Comparison of ENCODE assay signal across 20 mouse cellular contexts in the genomic region with DNA sequence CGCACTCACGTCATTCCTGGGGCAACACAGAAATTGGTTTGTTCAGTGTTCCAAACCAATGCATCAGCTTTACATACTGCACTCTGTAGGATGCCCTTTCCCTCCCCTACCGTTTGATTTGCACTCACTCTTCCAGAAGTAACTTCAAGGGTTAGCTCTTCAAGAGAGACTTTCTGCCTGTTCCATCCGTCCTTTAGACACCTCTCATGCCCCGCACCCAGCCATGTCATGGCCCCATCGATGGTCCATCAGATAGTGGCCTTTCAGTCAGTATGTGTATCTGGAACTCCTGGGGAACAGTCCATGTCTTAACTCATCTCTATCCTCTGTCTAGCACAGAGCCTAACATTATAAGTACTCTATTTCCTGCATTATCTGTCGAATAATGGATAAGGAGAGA. TPM values are rescaled to one million over a fixed set of nuclear protein-coding genes. Genes with fewer than 3 reads are reported as not detected.
"Had no signal": no experiment of that assay in that cellular context is flagged by ENCODE, and none has a peak within 500 bp of the region (broad histone marks: within the 10 kb centered on the region; RNA-seq: fewer than 3 reads in every experiment).

No protein-coding gene starts in this region.

- H3K4me2 ChIP-seq: limb, embryonic 12.5 days; lung, embryonic 15.5 days; midbrain, embryonic 11.5 days; neural tube, embryonic 13.5 days; stomach, embryonic 15.5 days had no signal

- H3K27me3 ChIP-seq: limb, embryonic 12.5 days; lung, embryonic 15.5 days; megakaryocyte, embryonic 14.5 days; neural tube, embryonic 13.5 days; stomach, embryonic 15.5 days had no signal

- H3K4me3 ChIP-seq: layer of hippocampus, adult 2 months; limb, embryonic 12.5 days; lung, embryonic 15.5 days; megakaryocyte, embryonic 14.5 days; neural tube, embryonic 13.5 days; stomach, embryonic 15.5 days had no signal

- H3K27ac ChIP-seq: kidney, postnatal 0 days; layer of hippocampus, adult 2 months; limb, embryonic 12.5 days; lung, embryonic 15.5 days; macrophage; neural tube, embryonic 13.5 days; stomach, embryonic 15.5 days had no signal

- H3K9me3 ChIP-seq: limb, embryonic 12.5 days; lung, embryonic 15.5 days; megakaryocyte, embryonic 14.5 days; neural tube, embryonic 13.5 days; stomach, embryonic 15.5 days had no signal

- DNase-seq: kidney, adult 9 months; kidney, postnatal 36 days; lung, postnatal 14 days; retina, postnatal 1 day; right cerebral cortex, postnatal 14 days; thymus, adult 2 months; thymus, postnatal 4 days had no signal

- H3K9ac ChIP-seq: limb, embryonic 12.5 days; lung, embryonic 15.5 days; neural tube, embryonic 13.5 days; stomach, embryonic 15.5 days had no signal

- ATAC-seq: intestine, postnatal 0 days; midbrain, embryonic 16.5 days had no signal

- H3K4me1 ChIP-seq: limb, embryonic 12.5 days; lung, embryonic 15.5 days; neural tube, embryonic 13.5 days; stomach, embryonic 15.5 days had no signal

RNA-seq across cellular contexts. Expression of gene Wfdc3, which starts 16.9 kb away (rescaled TPM):
- polyA plus RNA-seq: macrophage had no signal

RNA-seq across cellular contexts. Expression of gene Tnnc2, which starts 17.2 kb away (rescaled TPM):
- polyA plus RNA-seq: liver, adult 2 months; macrophage; midbrain, embryonic 11.5 days; spleen, adult 2 months had no signal
